Mouse (Mus musculus) bone marrow, adult 2 months (tissue): ENCODE results near the gene Olfr424.

ENCODE experiments used
- CTCF ChIP-seq: fragments of 200-500 bp; IDR thresholded peaks from 2 replicates; pipeline ENCODE4 v1.5.1; 2011; ENCODE audit warnings: low read length, control low read depth; ENCODE audit not compliant: control insufficient read depth, insufficient read depth
- POLR2A ChIP-seq: fragments of 200-500 bp; IDR thresholded peaks from 2 replicates; pipeline ENCODE4 v1.6.1; 2011; ENCODE audit warnings: low read depth, mild to moderate bottlenecking, control low read depth, low read length, borderline replicate concordance; ENCODE audit not compliant: control insufficient read depth

DNA sequence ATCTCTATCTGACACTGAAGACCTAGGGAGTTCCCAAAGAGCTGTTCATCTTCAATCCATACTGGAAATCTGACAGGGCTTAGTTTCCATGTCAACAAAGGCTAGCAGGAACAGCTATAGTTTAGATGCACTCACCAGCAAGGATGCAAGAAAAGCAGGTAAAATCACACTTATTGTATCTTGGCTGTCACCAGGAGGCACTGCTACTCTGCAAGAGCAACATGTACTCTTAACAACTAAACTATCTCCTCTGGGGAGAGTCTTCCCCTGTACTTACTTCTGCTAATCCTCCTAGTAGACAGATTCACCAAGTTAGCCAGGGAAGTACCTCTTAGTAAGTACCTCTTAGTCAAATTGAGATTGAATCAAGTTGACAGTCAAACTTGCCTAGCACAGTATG is 37.7 kb downstream of the Olfr424 start:
- TF ChIP-seq CTCF = no peak
- no peak for TF ChIP-seq POLR2A
